Mouse (Mus musculus) splenic B cell, adult 2 months (primary cell): ENCODE results near the gene Vasn.
"Not testable (repeated sequence)": the region's sequence is repeated elsewhere in the genome, so short reads cannot be mapped to it uniquely, and the experiment has no call there.

Source experiments
- DNase-seq: peaks from one replicate; pipeline ENCODE4 v3.0.0-alpha.2; 2011; ENCODE audit warnings: low read depth, low spot score
- H3K27me3 ChIP-seq: 2 replicates; pipeline ENCODE4 v1.6.1; 2012; ENCODE audit warnings: mild to moderate bottlenecking, low read length, moderate library complexity, mixed read lengths; ENCODE audit not compliant: control insufficient read depth, poor library complexity, insufficient read depth, severe bottlenecking
- H3K36me3 ChIP-seq: 2 replicates; pipeline ENCODE4 v1.6.1; 2012; ENCODE audit warnings: mild to moderate bottlenecking, low read length, moderate library complexity, mixed read lengths; ENCODE audit not compliant: control insufficient read depth, poor library complexity, insufficient read depth, severe bottlenecking

Vasn gene

GRCm38 (mm10) chr16:4683193-4683580, 43.4 kb downstream of the Vasn start:
- no peak for DNase-seq
- Histone ChIP-seq H3K27me3 (no peaks in the 10 kb centered on the region), H3K36me3 (peaks cover 2% of the 10 kb centered on the region; the same call in 1 of the 2 replicates)

- Histone ChIP-seq H3K27me3 (no peaks in the 10 kb centered on the region), H3K36me3 (peaks cover 4% of the 10 kb centered on the region; the same call in 1 of the 2 replicates)
- DNase-seq = peak; percentile 97
These were observed 44.1 kb downstream of the Vasn start for GRCm38 (mm10) chr16:4683581-4684456.

- no peak for DNase-seq
- no peaks in the 10 kb centered on the region for H3K27me3 ChIP-seq
- peaks cover 4% of the 10 kb centered on the region; the same call in 1 of the 2 replicates for H3K36me3 ChIP-seq
These were observed 44.7 kb downstream of the Vasn start for GRCm38 (mm10) chr16:4684457-4684791.

GRCm38 (mm10) chr16:4689371-4689770, 49.6 kb downstream of the Vasn start:
- H3K27me3 ChIP-seq = not testable (repeated sequence)

More at GRCm38 (mm10) chr16:4689371-4689770, 49.6 kb downstream of the Vasn start:
- H3K36me3 ChIP-seq = peaks cover 16% of the 10 kb centered on the region
- DNase-seq = not testable (repeated sequence)
